Mouse (Mus musculus) megakaryocyte, embryonic 14.5 days (primary cell): ENCODE results near the gene Xrcc4.

Experiments
- FLI1 ChIP-seq: IDR thresholded peaks from 2 replicates; pipeline ENCODE4 v1.6.1; 2012; ENCODE audit warnings: low read length, inconsistent platforms, mixed read lengths
- GATA1 ChIP-seq: IDR thresholded peaks from 3 replicates; pipeline ENCODE4 v1.6.1; 2012; ENCODE audit warnings: mixed read lengths, low read length, inconsistent platforms, borderline replicate concordance

DNA sequence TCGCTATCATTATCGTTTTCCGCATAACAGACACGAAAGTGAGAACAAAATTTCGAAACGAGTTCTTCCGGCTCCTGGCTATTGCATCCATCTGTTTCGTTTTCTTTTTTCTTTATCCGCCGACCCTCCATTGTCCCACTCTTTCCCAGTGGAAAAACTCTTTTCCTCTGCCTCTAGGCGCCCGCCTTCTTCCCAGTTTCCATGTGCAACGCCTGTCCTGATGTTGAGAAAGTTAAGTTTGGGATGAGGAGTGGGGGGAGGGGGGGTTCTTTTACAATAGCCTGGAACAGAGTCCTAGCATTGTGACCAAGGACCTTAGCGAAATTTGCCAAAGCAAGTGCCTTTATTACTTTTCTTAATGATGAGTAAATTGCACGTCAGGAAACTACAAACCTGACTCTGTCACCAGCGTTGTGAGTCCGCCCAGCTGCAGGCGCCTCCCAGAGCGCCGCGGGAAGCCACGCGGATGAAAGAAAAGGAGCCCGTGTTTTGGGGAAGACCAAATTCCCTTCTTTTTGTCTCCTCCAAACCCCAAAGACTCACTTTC lies 349.6 kb downstream of the Xrcc4 start:
- TF ChIP-seq GATA1 = no peak
- TF ChIP-seq FLI1 = no peak
